15 mouse cellular contexts compared by ENCODE assay signal in the genomic region with DNA sequence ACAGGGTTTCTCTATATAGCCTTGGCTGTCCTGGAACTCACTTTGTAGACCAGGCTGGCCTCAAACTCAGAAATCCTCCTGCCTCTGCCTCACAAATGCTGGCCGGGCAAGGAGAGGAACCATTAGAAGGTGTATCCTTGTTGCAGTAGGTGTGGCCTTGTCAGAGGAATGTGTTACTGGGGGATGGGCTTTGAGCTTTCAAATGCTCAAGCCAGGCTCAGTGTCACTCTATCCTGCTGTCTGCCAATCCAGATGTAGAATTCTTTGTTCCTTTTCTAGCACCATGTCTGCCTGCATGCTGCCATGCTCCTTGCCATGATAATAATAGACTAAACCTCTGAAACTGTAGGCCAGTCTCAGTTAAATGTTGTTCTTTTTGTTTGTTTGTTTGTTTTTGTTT.
"Had no signal": no experiment of that assay in that cellular context is flagged by ENCODE, and none has a peak within 500 bp of the region (broad histone marks: within the 10 kb centered on the region; RNA-seq: fewer than 3 reads in every experiment).

No protein-coding gene starts in this region.

- H3K27ac ChIP-seq: neural tube, embryonic 15.5 days; stomach, embryonic 15.5 days; stomach, postnatal 0 days had no signal

- H3K4me3 ChIP-seq: neural tube, embryonic 15.5 days; stomach, embryonic 15.5 days had no signal

- H3K27me3 ChIP-seq: neural tube, embryonic 15.5 days; stomach, embryonic 15.5 days had no signal

- H3K9me3 ChIP-seq: stomach, embryonic 15.5 days had no signal

- DNase-seq: retina, postnatal 1 day; right cerebral cortex, adult 18-20 months; right cerebral cortex, postnatal 14 days; right cerebral cortex, postnatal 25 days; right cerebral cortex, postnatal 4 days; spleen, adult 18-20 months; thymus, adult 18-20 months; thymus, adult 2 months; thymus, postnatal 14 days; thymus, postnatal 25 days; thymus, postnatal 36 days; thymus, postnatal 4 days had no signal
